Mouse (Mus musculus) ES-E14 (cell line): ENCODE results near the gene Rnft1. TPM values are rescaled to one million over a fixed set of nuclear protein-coding genes. Genes with fewer than 3 reads are reported as not detected.

Source experiments
- DNase-seq: peaks from one replicate; pipeline ENCODE4 v3.0.0-alpha.2; 2013; ENCODE audit warnings: low read depth, low spot score
- H3K27ac ChIP-seq: 2 replicates; pipeline ENCODE4 v1.5.1; 2012; ENCODE audit warnings: low read depth, mild to moderate bottlenecking, low read length, moderate library complexity, mixed read lengths; ENCODE audit not compliant: poor library complexity, insufficient read depth, severe bottlenecking
- H3K36me3 ChIP-seq: 2 replicates; pipeline ENCODE4 v1.6.1; 2012; ENCODE audit warnings: mild to moderate bottlenecking, low read length, moderate library complexity, mixed read lengths; ENCODE audit not compliant: control insufficient read depth, poor library complexity, insufficient read depth, severe bottlenecking
- H3K4me1 ChIP-seq, 2 experiments: fragments of 150-350 bp in 1 of 2; sonication (generic) in 1 of 2; 2 replicates each; pipeline ENCODE4 v1.6.1; 2012; ENCODE audit warnings: low read length in 2 of 2, mild to moderate bottlenecking in 1 of 2, mixed read lengths in 1 of 2; ENCODE audit not compliant: control insufficient read depth in 2 of 2, insufficient read depth in 2 of 2, poor library complexity in 1 of 2
- H3K4me3 ChIP-seq, 2 experiments: fragments of 150-350 bp in 1 of 2; sonication (generic) in 1 of 2; 2 replicates each; pipeline ENCODE4 v1.5.1; 2012; ENCODE audit warnings: low read length in 2 of 2, low read depth in 1 of 2, mild to moderate bottlenecking in 1 of 2, mixed read lengths in 1 of 2; ENCODE audit not compliant: insufficient read depth in 1 of 2, poor library complexity in 1 of 2, severe bottlenecking in 1 of 2
- H3K9ac ChIP-seq: 2 replicates; pipeline ENCODE4 v1.6.1; 2012; ENCODE audit warnings: low read depth, mild to moderate bottlenecking, low read length, mixed read lengths; ENCODE audit not compliant: poor library complexity, insufficient read depth, severe bottlenecking
- H3K9me3 ChIP-seq: fragments of 150-350 bp; sonication (generic); 2 replicates; pipeline ENCODE4 v1.6.1; 2012; ENCODE audit warnings: low read depth, mild to moderate bottlenecking, low read length; ENCODE audit not compliant: control insufficient read depth, insufficient read depth
- CHD2 ChIP-seq: IDR thresholded peaks from 2 replicates; pipeline ENCODE4 v1.6.1; 2014; ENCODE audit warnings: mild to moderate bottlenecking, low read depth, low read length, inconsistent platforms
- HCFC1 ChIP-seq: IDR thresholded peaks from 2 replicates; pipeline ENCODE4 v1.6.1; 2012; ENCODE audit warnings: low read length, inconsistent platforms, borderline replicate concordance; ENCODE audit not compliant: insufficient read depth
- MAFK ChIP-seq: IDR thresholded peaks from 2 replicates; pipeline ENCODE4 v1.6.1; 2014; ENCODE audit warnings: mild to moderate bottlenecking, low read depth, low read length, inconsistent platforms; ENCODE audit not compliant: insufficient read depth
- ZC3H11A ChIP-seq: IDR thresholded peaks from 2 replicates; pipeline ENCODE4 v1.6.1; 2012; ENCODE audit warnings: low read depth, mild to moderate bottlenecking, inconsistent platforms, low read length, borderline replicate concordance
- ZNF384 ChIP-seq: IDR thresholded peaks from 2 replicates; pipeline ENCODE4 v1.6.1; 2012; ENCODE audit warnings: low read depth, low read length, inconsistent platforms
- in situ Hi-C, 2 experiments: fragments of 600-800 bp; cut with MboI; formaldehyde crosslinking; loops; one replicate each; pipeline ENCODE4 v1.15.1; 2025; ENCODE audit warnings: low sequenced_read_pairs in 2 of 2, inconsistent platforms in 1 of 2; ENCODE audit not compliant: unreplicated experiment in 2 of 2
- total RNA-seq: library from RNA; depleted of rRNA; stranded (reverse); fragments of 300-350 nt; gene quantifications from 2 replicates; pipeline ENCODE4 v1.2.3, GENCODE M21; 2012; rRNA removed

Gene Rnft1
- total RNA-seq, 1 experiment: 34.5 TPM

GRCm38 (mm10) chr11:86544639-86545299, 60.3 kb downstream of the Rnft1 start, which contains the start of the genes Rps6kb1 and Tubd1:
TSS of gene Rps6kb1 (minus strand) at chr11:86544805.
TSS of gene Tubd1 (plus strand) at chr11:86544991.
- TF ChIP-seq MAFK: peak; percentile 35; the same call in 1 of the 2 replicates
- TF ChIP-seq HCFC1: peak; percentile 92
- TF ChIP-seq ZNF384: peak; percentile 94
- TF ChIP-seq ZC3H11A: no peak
- no peak for TF ChIP-seq CHD2
- DNase-seq: peak; percentile 100
- in situ Hi-C loops: no loop called here
- Histone ChIP-seq H3K4me1 (no peaks in the 10 kb centered on the region; a peak in 1 of 4 replicates), H3K9me3 (no peaks in the 10 kb centered on the region), H3K36me3 (no peaks in the 10 kb centered on the region; the same call in 1 of the 2 replicates), H3K9ac (peak within 1 kb of the TSS; percentile 94), H3K4me3 (peak within 1 kb of the TSS; percentile 70 to 85), H3K27ac (peak within 1 kb of the TSS; percentile 51)

GRCm38 (mm10) chr11:86545556-86545955, 61.1 kb downstream of the Rnft1 start:
- H3K9ac ChIP-seq: peak overlapping the region; percentile 47; the same call in 1 of the 2 replicates
- no peak for TF ChIP-seq ZNF384
- no peak for TF ChIP-seq HCFC1
- TF ChIP-seq MAFK: no peak
- TF ChIP-seq CHD2: no peak
- TF ChIP-seq ZC3H11A: no peak
- H3K4me3 ChIP-seq: peak overlapping the region; percentile 70 to 76; a peak in 3 of 4 replicates
- no peaks in the 10 kb centered on the region; a peak in 1 of 4 replicates for H3K4me1 ChIP-seq
- H3K9me3 ChIP-seq: no peaks in the 10 kb centered on the region
- DNase-seq: no peak
- H3K27ac ChIP-seq: no peak overlapping the region
- no peaks in the 10 kb centered on the region; the same call in 1 of the 2 replicates for H3K36me3 ChIP-seq
- in situ Hi-C loops: no loop called here

- Histone ChIP-seq H3K4me3 (no peak overlapping the region), H3K4me1 (no peaks in the 10 kb centered on the region; a peak in 1 of 4 replicates), H3K9me3 (no peaks in the 10 kb centered on the region), H3K27ac (no peak overlapping the region), H3K9ac (no peak overlapping the region), H3K36me3 (no peaks in the 10 kb centered on the region; the same call in 1 of the 2 replicates)
- in situ Hi-C loops: no loop called here
- TF ChIP-seq ZC3H11A: no peak
- TF ChIP-seq CHD2: no peak
- TF ChIP-seq HCFC1: no peak
- no peak for TF ChIP-seq ZNF384
- TF ChIP-seq MAFK: no peak
- DNase-seq: peak; percentile 40
These were observed 63.0 kb downstream of the Rnft1 start for GRCm38 (mm10) chr11:86547412-86547811.

Other genes with a start within 250 kb of the Rnft1 start
- 85.1 and 92.9 TPM in 2 replicates for gene Ints2, start 227.1 kb upstream of the Rnft1 start, total RNA-seq
- 51.8 and 53.6 TPM in 2 replicates for gene Med13, start 127.1 kb upstream of the Rnft1 start, total RNA-seq
- 41.4 and 43.1 TPM in 2 replicates for gene Rps6kb1, start 60.1 kb downstream of the Rnft1 start, total RNA-seq
- gene Tubd1, start 60.3 kb downstream of the Rnft1 start, total RNA-seq: 3.0 and 6.5 TPM in 2 replicates
- gene Vmp1, start 199.2 kb downstream of the Rnft1 start, total RNA-seq: 81.9 and 107 TPM in 2 replicates
- 15.0 and 16.6 TPM in 2 replicates for gene Ptrh2, start 199.3 kb downstream of the Rnft1 start, total RNA-seq